Mouse (Mus musculus): Measurements from ENCODE around the gene Lhfpl4.

The Lhfpl4 gene

DNA sequence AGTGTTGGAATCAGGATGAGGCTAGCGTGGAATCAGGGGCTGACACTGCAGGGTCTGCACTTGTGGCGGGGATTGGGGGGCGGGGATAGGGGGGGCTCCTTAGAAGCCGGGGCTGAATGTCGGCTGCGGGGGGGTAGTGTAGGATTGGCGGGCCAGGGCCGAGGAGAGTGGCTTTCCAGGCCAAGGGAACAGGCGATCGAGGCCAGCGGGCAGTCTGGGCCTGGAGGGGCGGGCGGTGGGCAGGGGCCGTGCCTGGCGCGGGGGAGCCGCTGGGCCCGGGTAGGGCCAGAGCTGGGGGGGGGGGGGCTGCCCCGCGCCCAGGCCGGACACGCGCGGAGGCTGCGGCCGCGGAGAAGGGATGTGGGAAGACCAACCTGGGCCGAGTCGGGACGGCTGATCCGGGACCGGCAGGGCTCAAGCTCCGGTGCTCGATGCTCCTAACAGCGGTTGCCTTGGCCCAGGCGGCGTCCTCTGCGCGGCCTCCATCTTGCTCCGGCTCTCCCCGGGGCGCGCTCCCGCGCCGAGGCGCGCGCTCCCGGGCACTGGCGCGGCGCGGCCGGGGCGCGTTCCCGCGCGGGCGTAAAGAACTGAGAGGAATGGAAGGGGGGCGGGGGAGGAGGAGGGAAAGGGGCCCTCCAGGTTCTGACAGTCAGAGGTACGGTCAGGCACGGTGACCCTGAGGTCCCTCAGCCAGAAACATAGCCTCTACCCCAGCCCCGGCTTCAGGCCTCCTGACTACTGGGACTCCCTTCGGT, at the start of gene Lhfpl4:
Gene Lhfpl4 (minus strand): TSS at position 544 of the 755 bp plus-strand sequence.
- DNase-seq (ENCODE audit: low spot score) = no peak

DNA sequence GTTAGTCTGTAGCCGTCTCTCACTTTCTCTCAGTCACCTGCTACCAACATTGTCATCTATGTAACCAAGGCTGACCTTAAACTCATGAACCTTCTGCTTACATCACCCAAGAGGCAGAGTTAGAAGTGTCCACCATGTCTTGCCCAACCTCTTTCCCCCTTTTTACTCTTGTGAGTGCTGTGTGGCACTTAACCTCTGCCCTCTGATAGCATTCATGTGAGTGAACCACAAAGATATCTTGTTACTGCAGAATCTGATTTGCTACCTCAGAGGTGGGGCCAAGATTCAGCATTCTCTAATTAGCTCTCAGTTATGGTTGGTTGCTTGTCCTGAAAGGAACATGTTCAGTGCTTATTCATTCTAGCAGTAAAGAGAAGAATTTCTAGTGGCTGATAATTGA, 47.6 kb upstream of the Lhfpl4 start:
- no peak for DNase-seq (ENCODE audit: low spot score)

DNA sequence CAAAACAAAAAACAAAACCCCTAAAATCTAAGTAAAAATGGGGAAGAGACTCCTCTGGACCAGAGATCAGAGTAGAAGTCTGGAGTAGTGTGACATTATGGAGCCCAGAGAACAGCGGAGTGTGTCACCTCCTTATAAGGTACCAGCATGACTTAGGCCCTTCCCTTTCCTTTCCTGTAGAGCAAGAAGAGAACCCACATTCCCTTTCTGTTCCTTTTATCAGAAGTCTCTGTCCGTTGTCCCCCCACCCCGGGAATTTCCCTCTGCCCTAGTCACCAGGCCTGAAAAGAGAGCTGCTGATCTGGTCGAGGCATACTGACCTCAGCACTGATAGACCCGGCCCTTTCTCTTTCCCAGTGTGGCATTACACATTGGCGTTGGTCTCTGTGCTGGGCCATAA, 43.3 kb upstream of the Lhfpl4 start:
- DNase-seq (ENCODE audit: low spot score) = no peak

DNA sequence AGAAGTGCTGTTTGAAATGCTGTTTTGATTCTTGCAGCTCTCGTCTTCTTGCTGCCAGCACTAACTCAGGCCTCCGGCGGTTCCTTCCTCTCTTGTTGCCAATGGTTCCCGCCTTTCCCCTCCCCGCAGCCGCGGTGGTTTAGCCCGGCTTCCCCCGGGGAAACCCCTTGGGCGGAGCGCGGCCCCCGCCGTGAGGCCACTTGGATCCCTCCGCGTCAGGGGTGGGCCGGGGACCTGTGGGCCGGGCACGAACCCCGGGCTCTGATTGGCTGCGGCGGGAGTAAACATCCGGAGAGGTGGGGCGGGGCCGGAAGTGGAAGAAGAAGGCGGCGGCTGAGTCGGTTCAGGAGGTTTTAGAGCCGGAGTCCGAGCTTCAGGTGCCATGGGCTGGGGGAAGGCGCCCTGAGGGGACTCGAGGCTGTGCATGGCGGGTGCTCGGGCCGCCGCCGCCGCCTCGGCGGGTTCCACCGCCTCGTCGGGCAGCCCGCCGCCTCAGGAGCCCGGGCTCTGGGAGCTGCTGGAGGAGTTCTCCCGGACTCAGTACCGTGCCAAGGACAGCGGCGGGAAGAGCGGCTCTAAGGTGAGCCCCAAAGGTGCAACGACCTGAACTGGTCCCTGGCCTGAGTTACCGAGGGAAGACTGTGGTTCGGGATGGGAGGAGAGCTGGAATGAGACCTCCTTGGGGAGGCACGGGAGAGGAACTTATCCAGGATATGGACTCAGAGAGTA, 42.5 kb upstream of the Lhfpl4 start, which contains the start of gene Mtmr14:
Gene Mtmr14 (plus strand): TSS at position 302 of the 729 bp plus-strand sequence.
- DNase-seq (ENCODE audit: low spot score) = peak; percentile 93

DNA sequence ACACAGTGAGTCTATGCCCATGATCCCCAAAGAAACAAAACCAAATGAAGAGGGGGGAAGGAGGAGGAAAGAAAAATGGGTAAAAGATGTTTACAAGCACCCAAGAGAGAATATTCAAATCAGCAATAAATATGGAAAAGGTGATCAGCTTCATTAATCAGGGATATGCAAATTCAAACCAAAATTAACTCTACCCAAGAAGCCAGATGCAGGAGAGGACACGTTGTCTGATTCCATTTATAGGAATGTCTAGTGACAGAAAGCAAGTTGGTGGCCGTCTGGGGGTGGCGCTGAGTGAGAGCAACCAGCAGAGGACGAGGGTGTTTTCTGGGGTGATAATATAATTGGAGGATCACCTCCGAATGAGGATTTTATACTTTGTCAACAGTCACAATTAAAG, 40.0 kb upstream of the Lhfpl4 start:
- no peak for DNase-seq (ENCODE audit: low spot score)

DNA sequence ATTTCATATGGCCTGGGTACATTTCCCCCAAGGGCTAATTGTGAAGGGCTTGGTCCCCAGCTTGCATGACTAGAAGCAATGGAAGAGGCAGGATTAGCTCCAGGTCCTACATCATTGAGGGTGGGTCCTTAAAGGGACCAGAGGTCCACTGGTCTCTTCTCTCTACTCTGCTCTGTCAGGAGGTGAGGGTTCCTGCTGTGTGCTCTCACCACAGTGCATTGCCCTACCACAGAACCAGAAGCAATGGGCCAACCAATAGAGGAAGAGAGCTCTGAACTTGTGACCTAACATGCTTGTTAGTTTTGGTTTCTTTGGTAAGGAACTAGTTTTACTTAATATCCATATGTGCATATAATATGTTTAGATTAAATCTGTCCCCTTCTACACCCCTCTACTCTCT, 31.5 kb upstream of the Lhfpl4 start:
- no peak for DNase-seq (ENCODE audit: low spot score)

GRCm38 (mm10) chr6:113225798-113226197, 30.6 kb upstream of the Lhfpl4 start:
- DNase-seq (ENCODE audit: low spot score) = no peak

DNA sequence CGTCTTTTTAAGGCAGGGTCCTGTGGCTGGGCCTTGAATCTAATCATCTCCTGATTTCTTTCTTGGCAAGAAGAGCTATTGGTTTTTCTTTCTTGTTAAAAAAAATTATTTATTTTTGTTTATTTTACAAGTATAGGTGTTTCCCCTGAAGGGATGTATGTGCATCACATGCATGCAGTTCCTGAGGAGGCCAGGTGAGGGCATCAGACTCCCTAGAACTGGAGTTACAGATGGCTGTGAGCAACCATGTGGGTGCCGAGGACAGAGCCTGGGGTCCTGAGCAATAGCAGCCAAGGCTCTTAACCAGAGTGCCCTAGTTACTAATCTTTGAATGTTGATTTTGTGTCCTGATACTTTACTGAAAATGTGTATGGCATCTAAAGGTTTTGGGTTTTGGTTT, 21.1 kb upstream of the Lhfpl4 start:
- no peak for DNase-seq (ENCODE audit: low spot score)

GRCm38 (mm10) chr6:113195596-113195992, 410 bp upstream of the Lhfpl4 start:
- DNase-seq (ENCODE audit: low spot score) = no peak

DNA sequence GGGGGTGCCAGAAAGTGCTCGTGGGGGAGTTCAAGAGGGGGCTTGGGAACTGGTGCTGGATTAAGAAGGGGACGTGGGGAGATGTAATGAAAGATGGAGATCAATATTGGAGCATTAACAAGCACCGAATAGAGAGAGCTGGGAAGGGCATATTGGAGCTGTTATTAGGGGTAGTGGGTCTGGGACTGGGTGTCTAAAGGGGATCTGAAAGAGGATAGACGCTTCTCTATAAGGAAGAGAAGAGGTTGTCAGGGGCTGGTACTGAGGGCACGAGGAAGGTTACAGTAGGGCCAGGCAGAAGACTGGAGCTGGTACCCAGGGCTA, 705 bp downstream of the Lhfpl4 start:
- no peak for DNase-seq (ENCODE audit: low spot score)

GRCm38 (mm10) chr6:113193765-113194460, 1.3 kb downstream of the Lhfpl4 start:
- DNase-seq (ENCODE audit: low spot score) = no peak

DNA sequence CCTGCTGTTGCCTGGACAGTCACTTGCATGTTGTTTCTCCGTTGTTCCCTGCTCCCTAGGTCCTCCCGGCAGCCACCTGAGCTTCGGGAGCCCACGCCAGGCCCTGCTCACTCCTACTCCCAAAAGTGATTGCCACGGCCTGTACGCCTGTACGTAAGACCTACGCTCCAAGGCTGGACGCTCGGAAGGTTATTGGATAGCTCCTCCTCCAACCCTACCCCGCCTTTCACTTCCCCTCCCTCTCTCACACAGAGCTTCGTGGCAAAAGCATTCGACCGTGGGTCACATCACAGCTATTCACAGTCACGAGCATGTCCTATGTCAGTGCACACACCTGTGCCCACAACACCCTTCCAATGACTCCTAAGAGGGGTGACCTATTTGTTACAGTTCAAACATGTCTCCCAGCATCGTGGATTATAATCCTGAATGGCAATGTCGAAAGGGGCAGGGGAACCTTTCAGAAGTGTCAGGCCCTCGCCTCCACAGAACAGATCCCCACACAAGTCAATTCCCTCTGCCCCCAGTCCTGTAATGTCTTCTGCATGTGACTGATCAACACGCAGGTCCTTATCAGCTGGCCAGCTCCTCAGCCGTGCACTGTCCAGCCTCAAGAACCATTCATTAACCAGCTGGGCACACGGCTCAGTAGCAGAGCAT, 10.2 kb downstream of the Lhfpl4 start:
- DNase-seq (ENCODE audit: low spot score) = no peak

DNA sequence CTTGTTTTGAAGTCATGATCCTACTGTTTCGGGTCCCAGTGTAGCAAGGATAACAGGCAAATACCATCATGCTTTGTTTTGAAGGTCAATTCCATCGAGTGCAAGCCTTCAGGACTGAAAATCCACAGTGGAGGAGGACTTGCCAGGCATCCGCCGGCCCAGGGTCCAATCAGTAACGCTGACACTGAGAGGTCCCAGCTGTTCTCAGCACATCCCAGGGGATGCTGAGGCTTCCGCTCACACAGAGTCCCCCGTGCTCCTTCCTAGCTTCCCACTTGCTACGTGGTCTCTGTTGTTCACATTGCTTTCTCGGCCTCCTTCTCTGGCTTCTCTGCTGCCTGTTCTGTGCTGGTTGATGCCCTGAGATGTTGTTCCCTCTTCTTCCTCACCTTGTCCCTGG, 11.0 kb downstream of the Lhfpl4 start:
- no peak for DNase-seq (ENCODE audit: low spot score)

DNA sequence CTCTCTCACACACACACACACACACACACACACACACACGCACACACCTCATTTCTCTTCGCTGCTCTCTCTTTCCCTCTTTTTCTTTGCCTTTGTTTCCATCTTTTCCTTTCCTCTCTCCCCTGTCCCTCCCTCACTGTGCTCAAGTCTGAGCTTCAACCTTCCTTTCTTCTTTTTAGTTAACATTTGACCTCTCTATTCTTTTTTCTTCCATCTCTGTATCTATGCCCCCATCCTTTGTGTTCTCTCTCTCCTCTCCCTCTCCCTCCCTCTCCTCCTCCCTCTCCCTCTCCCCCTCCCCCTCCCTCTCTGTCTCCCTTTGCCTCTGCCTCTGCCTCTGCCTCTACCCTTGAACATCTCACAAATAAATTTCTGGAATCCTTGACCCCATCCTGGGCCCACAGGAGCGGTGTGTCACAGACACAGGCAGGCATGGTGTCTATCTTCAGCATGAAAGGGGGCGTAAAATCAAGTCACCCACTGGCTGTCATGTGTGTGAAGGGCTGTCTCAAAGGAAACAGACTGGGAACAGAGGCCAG, 15.9 kb downstream of the Lhfpl4 start:
- no peak for DNase-seq (ENCODE audit: low spot score)

- DNase-seq (ENCODE audit: low spot score) = no peak
These were observed 16.6 kb downstream of the Lhfpl4 start for GRCm38 (mm10) chr6:113178286-113179194.

DNA sequence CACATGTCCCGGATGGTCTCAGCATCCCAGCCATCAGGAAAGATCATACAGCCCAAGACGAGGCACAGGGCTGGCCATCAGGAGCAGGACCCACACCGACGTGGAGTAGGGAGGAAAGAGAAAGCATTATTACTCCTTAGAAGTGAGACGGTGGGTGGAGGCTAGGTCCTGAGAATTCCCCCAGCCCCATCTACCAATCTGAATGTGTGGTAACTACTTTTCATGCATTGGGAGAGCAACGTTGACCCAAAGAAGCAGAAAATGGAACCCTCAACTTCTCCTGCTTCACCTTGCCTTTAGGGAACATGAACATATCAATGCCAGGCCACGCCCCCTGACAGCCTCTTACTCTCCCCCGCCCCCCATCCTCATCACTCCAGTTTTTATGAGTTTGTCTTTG, 18.6 kb downstream of the Lhfpl4 start:
- no peak for DNase-seq (ENCODE audit: low spot score)

DNA sequence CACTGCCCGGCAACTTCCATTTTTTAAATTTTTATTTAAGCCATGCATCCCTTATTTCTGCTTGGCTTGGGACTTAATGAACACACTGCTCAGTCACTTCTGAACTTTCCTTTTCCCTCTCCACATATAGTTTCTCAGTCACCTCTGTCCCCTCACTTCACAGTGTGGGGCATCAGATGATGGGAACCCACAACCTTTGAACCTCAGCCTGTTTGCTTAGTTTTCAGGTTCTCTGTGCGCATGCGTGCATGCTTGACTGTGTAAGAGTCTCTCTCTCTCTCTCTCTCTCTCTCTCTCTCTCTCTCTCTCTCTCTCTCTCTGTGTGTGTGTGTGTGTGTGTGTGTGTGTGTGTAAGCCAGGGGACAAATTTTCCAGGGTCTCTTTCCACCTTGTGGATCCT, 19.7 kb downstream of the Lhfpl4 start:
- no peak for DNase-seq (ENCODE audit: low spot score)

DNA sequence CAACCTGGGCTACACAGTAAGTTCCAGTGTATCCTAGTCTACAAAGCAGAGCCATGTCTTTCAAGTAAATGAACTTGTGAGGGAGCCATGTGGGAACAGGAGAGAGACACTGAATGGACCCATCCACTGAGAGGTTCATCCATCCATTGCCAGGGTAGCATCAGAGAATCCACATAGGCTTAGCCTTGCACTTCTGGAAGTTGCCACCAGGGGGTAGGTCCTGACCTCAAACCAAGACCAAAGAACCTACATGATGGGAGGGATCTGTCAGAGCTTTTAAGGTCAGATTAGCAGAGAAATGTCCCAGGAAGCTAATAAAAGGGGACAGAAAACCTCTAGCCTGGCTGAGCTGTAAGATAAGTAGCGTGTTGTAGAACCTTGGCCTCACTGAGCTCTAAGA, 22.6 kb downstream of the Lhfpl4 start:
- no peak for DNase-seq (ENCODE audit: low spot score)

DNA sequence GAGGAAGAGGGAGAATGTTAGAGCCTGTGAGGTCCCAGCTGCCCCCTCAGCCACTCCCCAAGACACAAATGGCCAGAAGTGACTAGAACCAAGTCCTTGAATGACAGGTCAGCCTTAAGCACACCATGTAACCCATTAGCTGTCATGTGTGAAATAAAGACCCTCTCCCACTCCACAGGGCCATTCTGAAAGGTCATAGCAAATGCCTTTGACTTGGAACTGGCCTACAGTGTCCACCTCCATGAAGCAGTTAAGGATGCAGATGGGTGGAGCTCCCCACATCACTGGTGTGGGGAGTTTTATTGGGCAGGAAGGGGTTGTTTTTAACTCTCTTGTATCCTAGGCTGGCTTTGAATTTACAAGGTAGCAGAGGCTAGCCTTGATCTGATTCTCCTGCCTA, 23.2 kb downstream of the Lhfpl4 start:
- no peak for DNase-seq (ENCODE audit: low spot score)

GRCm38 (mm10) chr6:113170651-113171050, 24.5 kb downstream of the Lhfpl4 start:
- no peak for DNase-seq (ENCODE audit: low spot score)

DNA sequence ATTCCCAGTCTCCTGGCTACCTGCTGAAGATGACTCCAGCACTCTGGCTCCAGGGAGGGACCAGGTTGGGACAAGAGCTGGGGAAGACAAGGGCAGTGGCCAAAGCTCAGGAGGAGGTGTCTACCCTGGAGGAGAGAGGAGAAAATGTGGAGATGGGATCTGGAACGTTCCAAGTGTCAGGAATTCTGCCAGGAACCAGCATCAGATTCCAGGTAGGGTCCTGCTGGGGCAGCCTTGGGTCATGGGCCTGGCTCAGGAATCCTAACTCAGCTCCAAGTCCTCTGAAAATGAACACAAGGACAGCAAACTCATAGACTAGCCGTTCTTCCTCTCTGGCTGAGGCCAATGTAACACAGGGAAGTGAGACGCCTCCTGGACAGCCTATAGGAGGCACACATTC, 25.3 kb downstream of the Lhfpl4 start:
- no peak for DNase-seq (ENCODE audit: low spot score)

Data from urinary bladder, postnatal 10 days (tissue).